Mouse (Mus musculus): Measurements from ENCODE around the gene Acsl3.

- no peak for TF ChIP-seq POLR2A (IDR thresholded peaks at IDR 0.05; ENCODE audit: borderline replicate concordance, extremely low read depth, insufficient read depth, insufficient read length, poor library complexity, severe bottlenecking)
- no peak for TF ChIP-seq CTCF (IDR thresholded peaks at IDR 0.05; ENCODE audit: borderline replicate concordance, extremely low read depth, insufficient read depth, insufficient read length)
Observed at GRCm38 (mm10) chr1:78696305-78696704, 38.7 kb downstream of the Acsl3 start.
